Mouse (Mus musculus) heart, adult 2 months (tissue): ENCODE results near the gene Lrrc45.

ENCODE experiments used
- CTCF ChIP-seq: fragments of 200-600 bp; IDR thresholded peaks from 2 replicates; pipeline ENCODE4 v1.8.1; 2022; ENCODE audit warnings: antibody characterized with exemption, mild to moderate bottlenecking, moderate library complexity
- EP300 ChIP-seq: fragments of 200-500 bp; IDR thresholded peaks from 2 replicates; pipeline ENCODE4 v1.6.1; 2011; ENCODE audit warnings: low read depth, low read length, control low read depth; ENCODE audit not compliant: insufficient read depth
- POLR2A ChIP-seq: fragments of 200-500 bp; IDR thresholded peaks from 2 replicates; pipeline ENCODE4 v1.6.1; 2011; ENCODE audit warnings: mild to moderate bottlenecking, low read depth, low read length, control low read depth; ENCODE audit not compliant: insufficient read depth

DNA sequence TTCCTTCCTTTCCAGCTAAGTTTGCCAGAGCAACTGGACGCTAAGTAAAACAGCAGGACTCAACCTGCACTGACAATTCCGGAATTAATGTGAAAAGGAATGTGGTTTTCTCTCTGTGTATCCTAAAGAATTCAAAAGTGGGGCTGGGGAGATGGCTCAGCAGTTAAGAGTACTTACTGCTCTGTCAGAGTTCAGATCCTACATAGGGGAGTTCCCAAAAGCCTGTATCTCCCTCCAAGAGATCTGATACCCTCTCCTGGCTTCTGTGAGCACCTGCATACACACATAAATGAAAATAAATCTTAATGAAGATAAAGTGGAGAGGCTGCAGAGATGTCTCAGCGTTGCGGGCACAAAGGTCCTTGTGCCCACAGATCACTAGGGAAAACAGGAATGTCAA lies 37.9 kb downstream of the Lrrc45 start:
- no peak for TF ChIP-seq CTCF
- TF ChIP-seq EP300, result no peak
- no peak for TF ChIP-seq POLR2A
